Mouse (Mus musculus): ENCODE results near the gene Iscu. TPM values are rescaled to one million over a fixed set of nuclear protein-coding genes. Genes with fewer than 3 reads are reported as not detected.
A peak's percentile ranks its signal among the peaks of the same experiment; 100 is the strongest.
"Not testable (repeated sequence)": the region's sequence is repeated elsewhere in the genome, so short reads cannot be mapped to it uniquely, and the experiment has no call there.

The Iscu gene
- total RNA-seq, 2 experiments from 2014 or later, result 100 to 111 TPM

DNA sequence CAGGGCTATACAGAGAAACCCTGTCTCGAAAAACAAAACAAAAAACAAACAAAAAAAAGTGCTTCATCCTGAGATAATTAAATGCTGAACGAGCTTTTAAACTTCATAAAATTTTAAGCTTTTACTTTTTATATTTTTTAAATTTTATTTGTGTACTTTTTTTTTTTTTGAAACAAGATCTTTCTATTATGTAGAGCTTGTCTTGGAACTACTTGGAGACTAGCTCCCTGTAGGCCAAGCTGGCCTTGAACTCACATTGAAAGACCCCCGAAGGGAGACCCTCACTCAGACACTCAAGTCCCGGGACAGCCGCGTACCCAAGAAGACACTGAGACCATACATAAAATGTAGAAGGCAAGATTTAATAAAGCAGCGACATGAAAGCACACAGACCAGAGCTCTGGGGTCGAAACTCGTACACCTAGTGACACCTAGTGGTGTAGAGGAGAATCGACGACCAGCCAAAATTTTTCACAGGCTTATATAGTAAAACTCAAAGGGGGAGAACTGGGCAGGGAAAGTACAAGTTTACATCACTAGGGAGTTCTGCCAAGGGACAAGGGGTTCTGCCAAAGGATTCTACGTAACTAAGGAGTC lies 39.4 kb downstream of the Iscu start:
- ATAC-seq (replicated peaks; ENCODE audit: poor library complexity, severe bottlenecking), result not testable (repeated sequence)

DNA sequence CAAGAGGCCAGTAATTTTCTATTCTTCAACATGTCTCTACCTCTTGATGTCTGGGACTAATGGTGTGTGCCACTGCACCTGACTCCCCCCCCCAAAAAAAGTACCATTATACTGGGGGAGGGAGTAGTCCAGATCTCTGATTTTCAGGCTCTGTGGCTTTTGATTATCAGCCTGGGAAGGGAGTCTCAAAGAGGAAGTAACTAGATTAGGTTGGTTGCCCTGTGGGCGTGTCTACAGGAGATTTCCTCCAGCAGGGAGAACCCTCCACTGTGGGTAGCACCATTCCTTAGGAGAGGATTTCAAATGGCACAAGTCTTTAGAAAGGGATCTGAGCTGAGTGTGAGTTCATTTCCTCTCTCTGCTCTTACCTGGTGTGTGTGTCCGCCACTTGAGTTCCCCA lies 40.1 kb downstream of the Iscu start:
- peak; percentile 68 for ATAC-seq (replicated peaks; ENCODE audit: poor library complexity, severe bottlenecking)

DNA sequence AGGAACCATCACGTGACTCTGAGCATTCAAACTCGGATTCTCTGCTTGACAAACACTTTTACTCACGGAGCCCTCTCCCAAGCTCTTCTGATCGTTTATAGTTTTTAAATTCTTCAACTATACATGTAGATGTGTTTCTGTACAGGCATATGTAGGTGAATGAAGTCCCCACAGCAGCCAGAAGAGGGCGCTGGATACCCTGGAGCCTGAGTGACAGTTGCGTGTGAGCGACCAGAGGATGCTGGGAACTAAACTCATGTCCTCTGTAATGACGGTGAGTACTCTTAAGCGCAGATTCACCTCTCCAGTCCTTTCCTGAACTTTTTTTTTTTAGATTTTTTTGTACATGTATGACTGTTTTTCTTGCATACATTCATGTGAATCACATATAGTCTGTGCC lies 41.1 kb downstream of the Iscu start:
- no peak for ATAC-seq (replicated peaks; ENCODE audit: poor library complexity, severe bottlenecking)

DNA sequence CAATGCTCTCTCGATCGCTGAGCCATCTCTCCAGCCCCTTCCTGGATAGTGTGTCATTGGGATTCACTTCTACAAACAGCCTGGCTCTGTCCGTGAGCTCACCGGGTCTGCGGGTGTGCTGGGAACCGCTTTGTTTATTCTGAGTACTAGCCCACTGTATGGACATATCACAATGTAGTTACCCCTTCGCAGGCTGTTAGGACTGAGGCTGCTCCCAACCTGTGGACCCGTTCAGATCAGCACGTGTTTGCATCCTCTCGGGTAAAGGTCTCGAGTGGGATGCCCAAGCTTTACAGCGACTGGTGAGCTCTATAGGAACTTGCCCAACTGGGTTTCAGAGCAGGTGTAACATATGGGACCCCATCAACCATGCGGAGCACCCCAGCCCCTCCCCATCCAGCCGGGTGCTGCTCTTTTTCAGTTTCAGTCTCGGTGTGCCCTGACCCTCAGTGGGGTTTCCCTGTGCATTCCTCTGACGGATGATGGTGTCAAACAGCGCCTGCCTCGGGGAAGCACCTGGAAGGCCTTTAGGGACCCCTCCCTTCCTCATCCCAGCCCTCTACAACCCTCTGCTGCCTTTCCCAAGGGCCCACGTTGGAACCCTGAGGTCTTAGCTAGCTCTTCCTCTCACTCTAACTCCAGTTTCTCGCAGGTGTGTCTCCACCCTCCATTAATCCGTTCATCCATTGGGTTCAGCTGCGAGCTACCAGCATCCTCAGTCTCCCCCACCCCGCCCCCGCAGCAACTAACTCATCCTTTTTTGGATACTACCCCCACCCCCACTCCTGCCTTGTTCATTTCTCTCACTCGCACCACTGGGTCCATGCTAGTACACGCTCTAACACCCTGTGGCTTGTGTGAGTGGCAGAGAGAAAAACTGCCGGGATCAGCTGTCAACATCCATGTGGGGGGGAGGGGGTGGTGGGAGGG lies 41.8 kb downstream of the Iscu start:
- no peak for ATAC-seq (replicated peaks; ENCODE audit: poor library complexity, severe bottlenecking)

DNA sequence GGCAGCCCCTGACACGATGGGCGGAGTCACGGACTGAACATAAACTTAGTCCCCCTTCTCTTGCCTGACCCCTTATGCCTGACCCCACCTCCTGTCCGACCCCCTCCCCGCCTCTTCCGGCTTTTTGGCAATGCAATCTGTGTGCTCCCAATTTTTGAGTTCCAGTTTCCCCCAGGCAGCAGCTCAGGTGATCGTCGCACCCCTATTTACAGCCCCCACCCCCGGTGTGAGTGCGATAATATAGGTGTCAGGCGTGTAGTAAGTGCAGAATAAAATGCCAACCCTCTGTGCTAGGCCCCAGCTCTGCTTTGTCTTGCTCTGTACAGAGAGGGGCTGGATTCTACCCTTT lies 42.5 kb downstream of the Iscu start:
- no peak for ATAC-seq (replicated peaks; ENCODE audit: poor library complexity, severe bottlenecking)

DNA sequence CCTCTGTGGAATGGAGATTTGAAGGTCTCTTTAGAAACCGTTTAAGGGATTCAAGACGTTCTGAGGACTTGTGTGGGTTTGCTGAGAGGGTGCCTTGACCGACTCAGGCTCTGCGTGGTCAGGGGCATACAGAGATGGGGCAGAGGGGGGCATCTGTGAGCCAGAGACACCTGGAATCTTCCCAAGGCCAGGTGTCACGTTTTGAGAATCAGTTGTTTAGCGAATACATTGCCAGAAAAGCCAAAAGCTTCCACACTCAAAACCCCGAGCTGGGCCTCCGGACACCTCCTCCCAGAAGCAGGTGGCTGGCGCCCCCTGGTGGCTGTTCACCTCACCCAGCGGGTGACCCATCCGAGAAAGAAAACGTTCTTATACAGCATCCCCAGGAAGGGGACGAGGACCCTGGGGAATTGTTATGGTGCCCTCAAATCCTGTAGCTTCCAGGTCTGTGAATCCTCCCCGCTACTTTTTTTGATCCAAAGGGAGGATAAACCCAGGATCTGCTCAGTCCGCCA lies 43.1 kb downstream of the Iscu start:
- peak; percentile 63 for ATAC-seq (replicated peaks; ENCODE audit: poor library complexity, severe bottlenecking)

DNA sequence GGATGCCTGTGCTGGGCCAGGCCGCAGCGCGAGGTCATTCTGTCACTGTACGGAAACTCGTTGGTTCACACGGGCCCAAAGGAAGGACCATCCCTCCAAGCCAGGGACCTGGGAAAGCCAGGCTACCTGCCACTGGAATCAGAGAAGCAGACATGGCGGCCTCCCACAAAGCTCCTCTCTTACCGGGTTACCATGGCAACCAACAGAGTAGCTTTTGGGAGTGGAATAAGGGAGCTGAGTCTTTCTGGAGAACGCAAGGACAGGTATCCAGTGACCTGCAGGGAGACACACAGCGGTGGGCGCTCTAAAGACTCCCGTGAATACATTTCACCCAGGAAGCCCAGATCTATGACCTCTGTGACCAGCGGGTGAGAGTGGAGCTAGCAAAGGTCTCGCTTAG lies 46.0 kb downstream of the Iscu start:
- no peak for ATAC-seq (replicated peaks; ENCODE audit: poor library complexity, severe bottlenecking)

DNA sequence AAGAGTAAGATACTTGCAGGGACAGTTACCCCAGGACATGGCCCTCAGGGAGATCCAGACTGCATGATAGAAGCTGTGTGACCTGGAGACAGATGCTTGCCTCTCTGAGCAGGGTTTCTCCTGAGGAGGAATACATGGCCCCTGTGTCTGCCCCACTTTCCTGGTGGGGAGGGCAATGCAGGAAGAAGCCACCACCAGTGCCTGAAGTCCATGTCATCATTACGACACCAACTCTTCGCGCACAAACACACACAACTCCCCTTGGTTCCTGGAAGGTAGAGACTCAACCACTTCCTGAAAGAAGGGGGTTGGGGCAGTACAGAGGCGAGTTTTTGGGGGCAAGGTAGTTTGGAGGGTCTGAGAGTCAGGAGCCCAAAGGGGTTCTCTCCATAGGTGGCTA lies 51.7 kb downstream of the Iscu start:
- ATAC-seq (replicated peaks; ENCODE audit: poor library complexity, severe bottlenecking), result peak; percentile 54

DNA sequence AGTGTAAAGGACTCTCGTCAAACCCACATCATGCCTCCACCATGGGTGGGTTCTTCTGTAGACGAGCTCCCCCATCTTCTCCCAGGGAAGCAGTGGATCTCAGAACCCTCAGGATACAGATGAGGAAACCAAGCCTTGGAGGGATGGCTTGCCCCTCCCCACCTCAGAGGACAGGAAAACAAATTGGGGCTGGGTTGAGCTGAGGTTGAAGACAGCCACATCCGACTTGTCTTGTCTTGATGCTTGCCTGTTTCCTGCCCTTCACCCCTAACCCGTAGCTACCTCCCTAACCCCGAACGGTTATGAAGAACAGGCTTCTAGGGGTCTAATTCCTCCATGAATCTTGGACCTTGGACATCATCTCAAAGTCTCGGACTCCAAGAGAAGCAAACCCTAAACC lies 53.0 kb downstream of the Iscu start:
- ATAC-seq (replicated peaks; ENCODE audit: poor library complexity, severe bottlenecking), result no peak

DNA sequence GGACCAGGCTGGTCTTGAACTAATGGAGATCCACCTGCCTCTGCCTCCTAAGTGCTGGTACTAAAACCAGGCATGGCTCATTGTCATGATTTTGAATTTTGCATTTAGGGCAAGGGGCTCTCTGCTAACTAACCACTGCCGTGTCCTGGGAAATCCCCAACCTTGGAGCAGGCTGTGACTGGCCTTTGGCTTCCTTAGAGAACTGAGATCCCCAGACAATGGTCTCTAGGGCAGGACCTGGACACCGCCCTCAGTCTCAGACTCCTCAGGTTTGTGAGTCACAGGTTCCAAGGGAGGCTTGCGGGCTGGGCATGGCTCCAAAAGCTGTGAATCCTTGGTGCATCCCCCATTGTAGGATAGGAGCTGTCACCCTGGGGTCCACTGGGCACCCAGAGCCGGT lies 54.1 kb downstream of the Iscu start:
- no peak for ATAC-seq (replicated peaks; ENCODE audit: poor library complexity, severe bottlenecking)

Other genes with a start within 250 kb of the Iscu start
- gene Cmklr1, start 122.3 kb upstream of the Iscu start, total RNA-seq (2014; fragmentation: Nextera tagmentation), result 1.7 TPM in 1 of 2 replicates, not detected in the other
- not detected in 2 replicates for gene Cmklr1, start 122.3 kb upstream of the Iscu start, total RNA-seq (2017)
- gene 1700069L16Rik, start 48.0 kb upstream of the Iscu start, total RNA-seq (2014; fragmentation: Nextera tagmentation), result not detected in 2 replicates
- gene 1700069L16Rik, start 48.0 kb upstream of the Iscu start, total RNA-seq (2017), result not detected in 2 replicates
- 1.6 and 3.7 TPM in 2 replicates for gene Ficd, start 36.9 kb upstream of the Iscu start, total RNA-seq (2014; fragmentation: Nextera tagmentation)
- gene Ficd, start 36.9 kb upstream of the Iscu start, total RNA-seq (2017), result 0.77 and 1.9 TPM in 2 replicates
- 29.2 and 29.7 TPM in 2 replicates for gene Sart3, start 238 bp upstream of the Iscu start, total RNA-seq (2014; fragmentation: Nextera tagmentation)
- 31.1 and 38.5 TPM in 2 replicates for gene Sart3, start 238 bp upstream of the Iscu start, total RNA-seq (2017)
- 11.1 and 13.4 TPM in 2 replicates for gene Tmem119, start 27.8 kb downstream of the Iscu start, total RNA-seq (2014; fragmentation: Nextera tagmentation)
- gene Tmem119, start 27.8 kb downstream of the Iscu start, total RNA-seq (2017), result 4.2 and 7.8 TPM in 2 replicates
- gene Selplg, start 59.9 kb downstream of the Iscu start, total RNA-seq (2014; fragmentation: Nextera tagmentation), result 288 and 331 TPM in 2 replicates
- 99.4 and 109 TPM in 2 replicates for gene Selplg, start 59.9 kb downstream of the Iscu start, total RNA-seq (2017)
- gene Coro1c, start 136.0 kb downstream of the Iscu start, total RNA-seq (2014; fragmentation: Nextera tagmentation), result 55.8 and 64.9 TPM in 2 replicates
- 80.5 and 102 TPM in 2 replicates for gene Coro1c, start 136.0 kb downstream of the Iscu start, total RNA-seq (2017)
- 5.9 and 15.0 TPM in 2 replicates for gene Ssh1, start 221.1 kb downstream of the Iscu start, total RNA-seq (2014; fragmentation: Nextera tagmentation)
- gene Ssh1, start 221.1 kb downstream of the Iscu start, total RNA-seq (2017), result 1.9 and 2.4 TPM in 2 replicates
- not detected in 2 replicates for gene Dao, start 231.0 kb downstream of the Iscu start, total RNA-seq (2014; fragmentation: Nextera tagmentation)
- gene Dao, start 231.0 kb downstream of the Iscu start, total RNA-seq (2017), result not detected in 2 replicates